Mouse (Mus musculus): ENCODE results near the gene Agbl4. TPM values are rescaled to one million over a fixed set of nuclear protein-coding genes. Genes with fewer than 3 reads are reported as not detected.
"Not testable (repeated sequence)": the region's sequence is repeated elsewhere in the genome, so short reads cannot be mapped to it uniquely, and the experiment has no call there.

The Agbl4 gene
- total RNA-seq, 1 experiment: not detected

DNA sequence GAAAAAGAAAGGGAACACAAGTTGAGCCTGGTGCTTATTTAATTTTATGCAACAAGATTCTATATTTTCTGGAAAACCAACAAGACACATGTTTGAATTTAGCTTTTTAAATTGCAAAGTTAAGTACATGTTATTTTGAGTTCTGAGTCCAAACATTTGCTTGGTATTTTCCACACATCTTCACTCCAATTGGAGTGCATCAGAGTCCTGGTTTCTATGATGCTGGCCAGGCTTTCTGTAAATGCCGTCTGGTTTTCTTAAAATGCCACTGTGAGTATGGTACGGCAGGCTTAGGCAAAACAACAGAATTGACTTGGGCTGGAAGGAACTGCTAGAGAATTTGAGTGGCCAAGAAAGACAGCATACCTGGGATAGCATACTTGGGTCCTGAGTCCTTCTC is 784.0 kb downstream of the Agbl4 start:
- TF ChIP-seq CHD2 (IDR thresholded peaks at IDR 0.05; ENCODE audit: low read depth, low read length): no peak
- TF ChIP-seq MAFK (IDR thresholded peaks at IDR 0.05; ENCODE audit: insufficient read depth, low read depth, low read length): no peak
- no peak for TF ChIP-seq ZNF384 (IDR thresholded peaks at IDR 0.05; ENCODE audit: low read depth, low read length)
- TF ChIP-seq ZC3H11A (IDR thresholded peaks at IDR 0.05; ENCODE audit: borderline replicate concordance, low read depth, low read length): no peak
- no peak for TF ChIP-seq HCFC1 (IDR thresholded peaks at IDR 0.05; ENCODE audit: borderline replicate concordance, insufficient read depth, low read length)
- H3K4me3 ChIP-seq (ENCODE audit: insufficient read depth in 1 of 2, low read depth in 1 of 2, low read length in 2 of 2, poor library complexity in 1 of 2, severe bottlenecking in 1 of 2): no peak overlapping the region
- H3K4me1 ChIP-seq (ENCODE audit: control insufficient read depth in 2 of 2, insufficient read depth in 2 of 2, low read length in 2 of 2, poor library complexity in 1 of 2): no peaks in the 10 kb centered on the region
- in situ Hi-C loops (cut with MboI; ENCODE audit: low sequenced_read_pairs in 2 of 2, unreplicated experiment in 2 of 2): no loop called here
- no peak overlapping the region for H3K9ac ChIP-seq (ENCODE audit: insufficient read depth, low read depth, low read length, poor library complexity, severe bottlenecking)
- no peaks in the 10 kb centered on the region for H3K36me3 ChIP-seq (ENCODE audit: control insufficient read depth, insufficient read depth, low read length, poor library complexity, severe bottlenecking)
- no peak for DNase-seq (ENCODE audit: low read depth, low spot score)
- H3K27ac ChIP-seq (ENCODE audit: insufficient read depth, low read depth, low read length, poor library complexity, severe bottlenecking): no peak overlapping the region
- H3K9me3 ChIP-seq (ENCODE audit: control insufficient read depth, insufficient read depth, low read depth, low read length): no peaks in the 10 kb centered on the region

DNA sequence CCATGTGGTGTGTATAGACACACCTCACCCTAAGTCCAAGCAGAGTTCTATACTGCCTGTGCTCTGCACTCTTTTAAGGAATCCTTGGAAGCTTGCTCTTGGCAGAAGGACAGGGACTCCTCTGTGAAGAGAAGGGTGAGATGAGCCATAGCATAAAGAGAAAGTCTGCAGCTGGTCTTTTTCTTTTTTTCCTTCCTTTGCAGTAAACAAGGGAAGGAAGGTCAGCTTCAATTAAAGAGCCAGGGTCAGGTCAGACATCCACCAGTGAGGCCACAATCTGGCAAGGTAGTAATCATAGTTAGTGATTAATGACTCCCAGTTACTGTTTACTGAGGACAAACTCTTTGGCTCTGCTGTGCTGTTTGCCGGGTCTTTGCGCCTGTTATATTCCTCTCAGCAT is 802.6 kb downstream of the Agbl4 start:
- no peak for TF ChIP-seq ZC3H11A (IDR thresholded peaks at IDR 0.05; ENCODE audit: borderline replicate concordance, low read depth, low read length)
- TF ChIP-seq HCFC1 (IDR thresholded peaks at IDR 0.05; ENCODE audit: borderline replicate concordance, insufficient read depth, low read length): no peak
- no peak for TF ChIP-seq ZNF384 (IDR thresholded peaks at IDR 0.05; ENCODE audit: low read depth, low read length)
- no peak for TF ChIP-seq CHD2 (IDR thresholded peaks at IDR 0.05; ENCODE audit: low read depth, low read length)
- TF ChIP-seq MAFK (IDR thresholded peaks at IDR 0.05; ENCODE audit: insufficient read depth, low read depth, low read length): no peak
- DNase-seq (ENCODE audit: low read depth, low spot score): no peak
- Histone ChIP-seq H3K36me3 (ENCODE audit: control insufficient read depth, insufficient read depth, low read length, poor library complexity, severe bottlenecking) (no peaks in the 10 kb centered on the region), H3K4me1 (ENCODE audit: control insufficient read depth in 2 of 2, insufficient read depth in 2 of 2, low read length in 2 of 2, poor library complexity in 1 of 2) (no peaks in the 10 kb centered on the region), H3K9me3 (ENCODE audit: control insufficient read depth, insufficient read depth, low read depth, low read length) (no peaks in the 10 kb centered on the region), H3K9ac (ENCODE audit: insufficient read depth, low read depth, low read length, poor library complexity, severe bottlenecking) (no peak overlapping the region), H3K27ac (ENCODE audit: insufficient read depth, low read depth, low read length, poor library complexity, severe bottlenecking) (no peak overlapping the region), H3K4me3 (ENCODE audit: insufficient read depth in 1 of 2, low read depth in 1 of 2, low read length in 2 of 2, poor library complexity in 1 of 2, severe bottlenecking in 1 of 2) (no peak overlapping the region)
- in situ Hi-C loops (cut with MboI; ENCODE audit: low sequenced_read_pairs in 2 of 2, unreplicated experiment in 2 of 2): no loop called here

DNA sequence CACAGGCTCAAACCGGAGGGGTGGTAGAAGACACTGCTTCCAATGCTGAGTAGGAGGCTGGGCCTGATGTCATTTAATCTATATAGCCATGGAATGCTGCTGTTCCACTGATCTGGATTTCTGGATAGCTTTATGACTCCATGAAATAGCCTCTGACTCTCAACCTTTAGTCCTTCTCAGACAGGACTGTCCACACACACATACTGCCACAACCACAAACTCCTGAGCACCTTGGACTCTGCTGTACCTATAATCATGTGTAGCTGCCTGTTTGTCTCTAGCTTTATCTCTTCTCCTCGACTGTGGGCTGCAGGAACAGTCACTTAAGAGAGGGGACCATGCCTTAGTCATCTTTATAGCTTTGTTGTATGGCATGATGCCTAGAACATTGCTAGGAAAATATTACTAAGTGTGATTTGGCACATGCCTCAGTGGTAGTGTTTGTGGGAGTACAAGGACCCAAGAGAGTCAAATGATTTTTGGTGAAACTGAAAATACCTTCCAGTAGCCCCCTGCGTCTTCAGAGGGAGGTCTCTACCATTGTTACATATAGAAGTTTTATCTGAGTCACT is 817.8 kb downstream of the Agbl4 start:
- H3K27ac ChIP-seq (ENCODE audit: insufficient read depth, low read depth, low read length, poor library complexity, severe bottlenecking): no peak overlapping the region
- in situ Hi-C loops (cut with MboI; ENCODE audit: low sequenced_read_pairs in 2 of 2, unreplicated experiment in 2 of 2): no loop called here
- no peaks in the 10 kb centered on the region for H3K4me1 ChIP-seq (ENCODE audit: control insufficient read depth in 2 of 2, insufficient read depth in 2 of 2, low read length in 2 of 2, poor library complexity in 1 of 2)
- TF ChIP-seq ZC3H11A (IDR thresholded peaks at IDR 0.05; ENCODE audit: borderline replicate concordance, low read depth, low read length) (no peak), HCFC1 (IDR thresholded peaks at IDR 0.05; ENCODE audit: borderline replicate concordance, insufficient read depth, low read length) (no peak), MAFK (IDR thresholded peaks at IDR 0.05; ENCODE audit: insufficient read depth, low read depth, low read length) (no peak), ZNF384 (IDR thresholded peaks at IDR 0.05; ENCODE audit: low read depth, low read length) (no peak), CHD2 (IDR thresholded peaks at IDR 0.05; ENCODE audit: low read depth, low read length) (no peak)
- no peak overlapping the region for H3K9ac ChIP-seq (ENCODE audit: insufficient read depth, low read depth, low read length, poor library complexity, severe bottlenecking)
- 0 out of 2 replicates have a peak, but pooled peaks cover 2% of the 10 kb centered on the region for H3K9me3 ChIP-seq (ENCODE audit: control insufficient read depth, insufficient read depth, low read depth, low read length)
- no peak overlapping the region for H3K4me3 ChIP-seq (ENCODE audit: insufficient read depth in 1 of 2, low read depth in 1 of 2, low read length in 2 of 2, poor library complexity in 1 of 2, severe bottlenecking in 1 of 2)
- no peaks in the 10 kb centered on the region for H3K36me3 ChIP-seq (ENCODE audit: control insufficient read depth, insufficient read depth, low read length, poor library complexity, severe bottlenecking)
- no peak for DNase-seq (ENCODE audit: low read depth, low spot score)

DNA sequence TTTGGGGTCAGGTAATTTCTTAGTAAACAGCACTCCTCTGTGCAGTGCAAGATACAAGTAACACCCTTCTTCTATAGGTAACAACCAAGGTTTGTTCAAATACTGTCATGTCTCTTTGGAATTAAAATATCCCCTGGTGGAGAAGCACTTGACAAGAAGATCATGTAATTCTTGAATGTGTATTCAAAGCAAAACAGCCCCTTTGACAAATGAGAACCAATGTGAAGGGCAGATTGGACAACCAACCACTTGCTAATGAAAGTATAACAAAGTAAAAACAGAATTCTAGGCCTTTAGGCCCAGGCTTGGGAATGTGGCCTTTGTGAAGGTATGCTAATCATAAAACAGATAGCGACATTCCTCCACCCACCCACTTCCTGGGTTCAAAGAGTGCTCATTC is 821.6 kb downstream of the Agbl4 start:
- DNase-seq (ENCODE audit: low read depth, low spot score); in situ Hi-C loops (cut with MboI; ENCODE audit: low sequenced_read_pairs in 2 of 2, unreplicated experiment in 2 of 2); H3K9me3 ChIP-seq (ENCODE audit: control insufficient read depth, insufficient read depth, low read depth, low read length); H3K4me1 ChIP-seq (ENCODE audit: control insufficient read depth in 2 of 2, insufficient read depth in 2 of 2, low read length in 2 of 2, poor library complexity in 1 of 2); H3K4me3 ChIP-seq (ENCODE audit: insufficient read depth in 1 of 2, low read depth in 1 of 2, low read length in 2 of 2, poor library complexity in 1 of 2, severe bottlenecking in 1 of 2); H3K36me3 ChIP-seq (ENCODE audit: control insufficient read depth, insufficient read depth, low read length, poor library complexity, severe bottlenecking); H3K9ac ChIP-seq (ENCODE audit: insufficient read depth, low read depth, low read length, poor library complexity, severe bottlenecking); H3K27ac ChIP-seq (ENCODE audit: insufficient read depth, low read depth, low read length, poor library complexity, severe bottlenecking): not testable (repeated sequence)

DNA sequence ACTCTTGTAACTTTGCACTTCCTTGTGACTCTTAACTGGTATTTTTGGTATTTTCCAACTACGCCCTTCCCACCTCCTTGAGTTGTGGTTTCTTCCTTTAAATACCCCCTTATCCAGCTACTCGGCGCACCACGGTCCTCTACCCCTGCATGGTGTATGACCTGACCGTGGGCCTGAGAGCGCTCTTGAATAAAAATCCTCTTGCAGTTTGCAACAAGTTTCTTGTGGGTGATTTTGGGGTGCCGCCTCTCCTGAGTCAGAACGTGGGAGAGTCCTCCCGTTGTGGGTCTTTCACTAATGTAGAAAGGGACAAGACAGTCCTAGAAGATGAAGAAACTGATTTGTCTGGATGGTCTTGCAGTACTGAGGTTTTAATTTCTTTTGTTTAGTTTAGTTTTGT is 822.1 kb downstream of the Agbl4 start:
- H3K4me3 ChIP-seq (ENCODE audit: insufficient read depth in 1 of 2, low read depth in 1 of 2, low read length in 2 of 2, poor library complexity in 1 of 2, severe bottlenecking in 1 of 2); H3K36me3 ChIP-seq (ENCODE audit: control insufficient read depth, insufficient read depth, low read length, poor library complexity, severe bottlenecking); H3K4me1 ChIP-seq (ENCODE audit: control insufficient read depth in 2 of 2, insufficient read depth in 2 of 2, low read length in 2 of 2, poor library complexity in 1 of 2); in situ Hi-C loops (cut with MboI; ENCODE audit: low sequenced_read_pairs in 2 of 2, unreplicated experiment in 2 of 2); DNase-seq (ENCODE audit: low read depth, low spot score); H3K9ac ChIP-seq (ENCODE audit: insufficient read depth, low read depth, low read length, poor library complexity, severe bottlenecking); H3K9me3 ChIP-seq (ENCODE audit: control insufficient read depth, insufficient read depth, low read depth, low read length): not testable (repeated sequence)
- peak overlapping the region; percentile 58; the same call in 1 of the 2 replicates for H3K27ac ChIP-seq (ENCODE audit: insufficient read depth, low read depth, low read length, poor library complexity, severe bottlenecking)

Data from ES-E14 (cell line).